ENCODE assay signal across 8 mouse cellular contexts in the genomic region with DNA sequence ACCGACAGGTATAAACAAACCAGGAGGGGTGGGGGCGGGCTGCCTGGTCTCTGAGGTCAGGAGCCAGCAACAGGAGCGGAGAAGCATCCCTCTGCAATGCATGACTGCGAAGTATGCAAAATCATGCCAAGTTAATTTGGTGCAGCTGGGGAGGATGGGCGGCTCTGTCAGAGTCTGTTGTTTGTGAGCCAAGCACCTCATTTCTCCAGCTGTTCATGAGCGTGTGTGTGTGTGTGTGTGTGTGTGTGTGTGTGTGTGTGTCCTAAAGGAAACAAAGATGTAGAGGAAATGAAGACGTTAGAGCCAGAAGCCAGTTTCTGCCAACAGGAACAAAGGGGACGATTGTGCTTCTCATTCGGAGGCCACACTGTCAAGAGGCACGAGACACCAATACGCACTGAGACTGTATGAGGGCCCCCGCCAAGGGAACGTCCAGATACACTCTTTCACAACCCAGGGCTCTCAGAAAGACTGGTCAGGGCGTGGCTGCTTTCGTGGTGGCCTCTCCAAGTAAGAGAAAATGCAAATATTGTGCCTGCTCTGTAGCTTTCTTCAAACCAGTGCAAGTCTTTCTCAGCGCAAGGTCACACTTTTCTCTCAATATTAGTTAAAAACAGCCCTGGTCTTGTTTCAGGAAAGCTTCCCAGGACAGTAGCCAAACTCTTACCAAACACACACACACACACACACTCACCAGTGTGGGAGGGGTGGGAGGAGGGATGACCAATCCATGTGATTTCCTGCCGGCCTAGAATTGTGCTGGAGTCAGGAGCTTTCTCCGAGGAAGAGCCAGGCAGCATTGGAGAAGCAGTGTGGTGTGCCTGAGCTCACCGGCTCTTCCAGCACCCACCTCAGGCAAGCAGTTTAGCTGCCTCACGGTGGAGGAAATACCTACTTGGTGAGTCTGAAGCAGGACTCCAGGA.
A peak's percentile ranks its signal among the peaks of the same experiment; 100 is the strongest.
DNase-seq lines count a peak whose midpoint lies in the region; ATAC-seq lines count a peak whose summit lies in the region.

No protein-coding gene starts in this region.

- WGBS in intestine, embryonic 15.5 days: 13% methylated on average over 20 of the region's 20 CpGs

- no peaks in the 10 kb centered on the region for H3K36me3 ChIP-seq in intestine, embryonic 15.5 days

- peak; percentile 32 for DNase-seq in embryo, embryonic 11.5 days (ENCODE audit: low read depth, low spot score)
- peak; percentile 64 to 84 for DNase-seq in gastrocnemius, postnatal 4 days (ENCODE audit: low spot score in 2 of 2)
- peak; percentile 69 to 89 for DNase-seq in left cerebral cortex, postnatal 14 days (ENCODE audit: low spot score in 2 of 2)
- DNase-seq in right cerebral cortex, postnatal 14 days: peak; percentile 65
- DNase-seq in urinary bladder, postnatal 36 days (ENCODE audit: low spot score in 2 of 2): peak; percentile 65 to 81

- no peaks in the 10 kb centered on the region for H3K27me3 ChIP-seq in intestine, embryonic 15.5 days (replicated peaks)

- peak; percentile 74 for ATAC-seq in activated CD4-positive, CD25-positive, alpha-beta regulatory T cell, adult 4 months
- ATAC-seq in intestine, embryonic 15.5 days: peak; percentile 90
- peak; percentile 67 for ATAC-seq in megakaryocyte progenitor cell, adult 5-6 weeks (replicated peaks; ENCODE audit: poor library complexity)

- peak overlapping the region; percentile 92 for H3K27ac ChIP-seq in intestine, embryonic 15.5 days

- intact Hi-C loops in left cerebral cortex, postnatal 14 days (cut with DNase I): no loop called here

- peak overlapping the region; percentile 57 for H3K4me2 ChIP-seq in intestine, embryonic 15.5 days (replicated peaks)

- no peaks in the 10 kb centered on the region for H3K9me3 ChIP-seq in intestine, embryonic 15.5 days

- H3K4me3 ChIP-seq in intestine, embryonic 15.5 days (replicated peaks): no peak overlapping the region

- H3K9ac ChIP-seq in intestine, embryonic 15.5 days: peak overlapping the region; percentile 22

- peaks cover 21% of the 10 kb centered on the region for H3K4me1 ChIP-seq in intestine, embryonic 15.5 days (replicated peaks)
